Mouse (Mus musculus) urinary bladder, adult 18-20 months (tissue): ENCODE measurements around the gene Xpc.
A peak's percentile ranks its signal among the peaks of the same experiment; 100 is the strongest.

ENCODE experiments used
- DNase-seq, 2 experiments: peaks; one replicate each; pipeline ENCODE4 v3.0.0; 2022; ENCODE audit warnings: low spot score in 2 of 2, mixed read lengths in 2 of 2

Gene Xpc

GRCm38 (mm10) chr6:91515545-91516449 is at the start of gene Xpc, which contains the start of gene Lsm3:
Gene Xpc, minus strand, starts transcription at chr6:91515888.
Gene Lsm3, plus strand, starts transcription at chr6:91515928.
- DNase-seq: peak; percentile 97 to 100

- DNase-seq: no peak
Measured at GRCm38 (mm10) chr6:91563031-91563430, 47.3 kb upstream of the Xpc start.

GRCm38 (mm10) chr6:91560186-91560585 is 44.5 kb upstream of the Xpc start:
- no peak for DNase-seq

GRCm38 (mm10) chr6:91559371-91559770 is 43.7 kb upstream of the Xpc start:
- DNase-seq: no peak

- DNase-seq: no peak
Measured at GRCm38 (mm10) chr6:91558565-91558964, 42.9 kb upstream of the Xpc start.

GRCm38 (mm10) chr6:91552693-91553092 is 37.0 kb upstream of the Xpc start:
- DNase-seq: no peak

GRCm38 (mm10) chr6:91551671-91552070 is 36.0 kb upstream of the Xpc start:
- no peak for DNase-seq

- no peak for DNase-seq
Measured at GRCm38 (mm10) chr6:91549621-91550020, 33.9 kb upstream of the Xpc start.

GRCm38 (mm10) chr6:91547313-91547712 is 31.6 kb upstream of the Xpc start:
- DNase-seq: no peak

- DNase-seq: no peak
Measured at GRCm38 (mm10) chr6:91546241-91546884, 30.7 kb upstream of the Xpc start.

- DNase-seq: no peak
Measured at GRCm38 (mm10) chr6:91543056-91543455, 27.4 kb upstream of the Xpc start.

GRCm38 (mm10) chr6:91541276-91541675 is 25.6 kb upstream of the Xpc start:
- no peak for DNase-seq

GRCm38 (mm10) chr6:91536047-91536765 is 20.5 kb upstream of the Xpc start:
- no peak for DNase-seq

- DNase-seq: no peak
Measured at GRCm38 (mm10) chr6:91535231-91535630, 19.5 kb upstream of the Xpc start.

GRCm38 (mm10) chr6:91534268-91534667 is 18.6 kb upstream of the Xpc start:
- DNase-seq: no peak

GRCm38 (mm10) chr6:91533771-91534170 is 18.1 kb upstream of the Xpc start:
- no peak for DNase-seq

- no peak for DNase-seq
Measured at GRCm38 (mm10) chr6:91533359-91533758, 17.7 kb upstream of the Xpc start.

- DNase-seq: no peak
Measured at GRCm38 (mm10) chr6:91532661-91533060, 17.0 kb upstream of the Xpc start.

GRCm38 (mm10) chr6:91531276-91531675 is 15.6 kb upstream of the Xpc start:
- no peak for DNase-seq

- DNase-seq: no peak
Measured at GRCm38 (mm10) chr6:91530673-91531072, 15.0 kb upstream of the Xpc start.

- no peak for DNase-seq
Measured at GRCm38 (mm10) chr6:91528265-91528664, 12.6 kb upstream of the Xpc start.

GRCm38 (mm10) chr6:91527227-91527860 is 11.7 kb upstream of the Xpc start:
- no peak for DNase-seq
